Comparison of ENCODE assay signal across 17 mouse cellular contexts in genomic region chr12:92379130-92379529, GRCm38 (mm10).
DNase-seq lines count a peak whose midpoint lies in the region; ATAC-seq and TF ChIP-seq lines count a peak whose summit lies in the region.
"Had no signal": no experiment of that assay in that cellular context is flagged by ENCODE, and none has a peak within 500 bp of the region (broad histone marks: within the 10 kb centered on the region; RNA-seq: fewer than 3 reads in every experiment).

No protein-coding gene starts in this region.

- WGBS in limb, embryonic 14.5 days = 44% methylated on average over 3 of the region's 3 CpGs

- peak; percentile 3 for DNase-seq in embryo, embryonic 11 days
- no peak for DNase-seq in embryo, embryonic 10.5 days (ENCODE audit: low spot score)
- DNase-seq in kidney, postnatal 10 days = peak; percentile 7
- DNase-seq in kidney, postnatal 4 days = no peak
- DNase-seq in lung, postnatal 36 days = peak; percentile 13
- DNase-seq in lung, adult 18-20 months = no peak
- DNase-seq in limb, embryonic 14.5 days (ENCODE audit: low spot score) = peak; percentile 23
- no peak for DNase-seq in thymus, postnatal 4 days
- DNase-seq: cerebellum, adult 8-10 months; heart, postnatal 14 days; right cerebral cortex, adult 18-20 months; thymus, adult 18-20 months had no signal

- no peaks in the 10 kb centered on the region for H3K27me3 ChIP-seq in limb, embryonic 14.5 days (ENCODE audit: control insufficient read depth, insufficient read depth, low read length)
- H3K27me3 ChIP-seq: embryonic facial prominence, embryonic 12.5 days; limb, embryonic 12.5 days; lung, embryonic 15.5 days; neural tube, embryonic 13.5 days had no signal

- no peak overlapping the region for H3K4me2 ChIP-seq in limb, embryonic 14.5 days (replicated peaks; ENCODE audit: low read depth, low read length, severe bottlenecking)
- H3K4me2 ChIP-seq: embryonic facial prominence, embryonic 12.5 days; limb, embryonic 12.5 days; lung, embryonic 15.5 days; neural tube, embryonic 13.5 days had no signal

- H3K9me3 ChIP-seq in limb, embryonic 14.5 days (ENCODE audit: control insufficient read depth, low read length) = no peaks in the 10 kb centered on the region
- H3K9me3 ChIP-seq: embryonic facial prominence, embryonic 12.5 days; limb, embryonic 12.5 days; lung, embryonic 15.5 days; neural tube, embryonic 13.5 days had no signal

- H3K36me3 ChIP-seq in limb, embryonic 14.5 days (ENCODE audit: control insufficient read depth, insufficient read depth, low read length) = no peaks in the 10 kb centered on the region
- H3K36me3 ChIP-seq: embryonic facial prominence, embryonic 12.5 days; limb, embryonic 12.5 days; lung, embryonic 15.5 days; neural tube, embryonic 13.5 days had no signal

- no peak for TF ChIP-seq POLR2A in limb, embryonic 14.5 days (IDR thresholded peaks at IDR 0.05; ENCODE audit: borderline replicate concordance, extremely low read depth, insufficient read depth, insufficient read length)

- no peak overlapping the region for H3K4me3 ChIP-seq in limb, embryonic 14.5 days (replicated peaks; ENCODE audit: low read length)
- H3K4me3 ChIP-seq: embryonic facial prominence, embryonic 12.5 days; limb, embryonic 12.5 days; lung, embryonic 15.5 days; neural tube, embryonic 13.5 days had no signal

- no peak overlapping the region for H3K27ac ChIP-seq in limb, embryonic 14.5 days (replicated peaks; ENCODE audit: low read depth, low read length)
- H3K27ac ChIP-seq: embryonic facial prominence, embryonic 12.5 days; limb, embryonic 12.5 days; lung, embryonic 15.5 days; neural tube, embryonic 13.5 days had no signal

- no peak for ATAC-seq in limb, embryonic 14.5 days (ENCODE audit: low FRiP score, low read depth)
- ATAC-seq: midbrain, embryonic 16.5 days had no signal

- no peaks in the 10 kb centered on the region for H3K4me1 ChIP-seq in limb, embryonic 14.5 days (ENCODE audit: control insufficient read depth, insufficient read depth, low read length)
- H3K4me1 ChIP-seq: embryonic facial prominence, embryonic 12.5 days; lung, embryonic 15.5 days; neural tube, embryonic 13.5 days had no signal

- no peak overlapping the region for H3K9ac ChIP-seq in limb, embryonic 14.5 days (ENCODE audit: low read depth, low read length, severe bottlenecking)
- H3K9ac ChIP-seq: embryonic facial prominence, embryonic 12.5 days; limb, embryonic 12.5 days; lung, embryonic 15.5 days; neural tube, embryonic 13.5 days had no signal

Comparison
In these comparisons a context has a peak if more than half of its experiments do, and no peak if none do; other contexts are left out.
1. DNase-seq: peak in embryo, embryonic 11 days (single experiment), kidney, postnatal 10 days (single experiment), lung, postnatal 36 days (single experiment) and limb, embryonic 14.5 days (single experiment); none in embryo, embryonic 10.5 days (single experiment), kidney, postnatal 4 days (0 of 2), lung, adult 18-20 months (0 of 2) and thymus, postnatal 4 days (single experiment).